Mouse (Mus musculus): ENCODE data around the gene Tapt1.

GRCm38 (mm10) chr5:44162786-44163185 is 63.6 kb downstream of the Tapt1 start:
- TF ChIP-seq CTCF (IDR thresholded peaks at IDR 0.05) (no peak), EP300 (IDR thresholded peaks at IDR 0.05; ENCODE audit: insufficient read depth, low read depth, low read length) (no peak), POLR2A (IDR thresholded peaks at IDR 0.05; ENCODE audit: insufficient read depth, low read depth, low read length) (no peak)

All from heart, adult 2 months (tissue).